Mouse (Mus musculus): ENCODE data around the gene Cdsn. TPM values are rescaled to one million over a fixed set of nuclear protein-coding genes. Genes with fewer than 3 reads are reported as not detected.
A peak's percentile ranks its signal among the peaks of the same experiment; 100 is the strongest.

Gene Cdsn
- polyA plus RNA-seq, 1 experiment from 2014 or later: not detected

- H3K9me3 ChIP-seq (replicated peaks): no peaks in the 10 kb centered on the region; the same call in 1 of the 2 replicates
- H3K27me3 ChIP-seq (replicated peaks): 0 out of 2 replicates have a peak, but pooled peaks cover 3% of the 10 kb centered on the region
- no peak overlapping the region for H3K4me2 ChIP-seq
- no peaks in the 10 kb centered on the region for H3K36me3 ChIP-seq
- no peak overlapping the region for H3K4me3 ChIP-seq
- no peak overlapping the region for H3K9ac ChIP-seq
- H3K27ac ChIP-seq: no peak overlapping the region
- H3K4me1 ChIP-seq: no peaks in the 10 kb centered on the region
- ATAC-seq: no peak
- WGBS (ENCODE audit: insufficient replicate concordance): 77% methylated on average over 13 of the region's 13 CpGs
These were observed 4.3 kb downstream of the Cdsn start for GRCm38 (mm10) chr17:35556186-35556765.

- Histone ChIP-seq H3K27ac (no peak overlapping the region), H3K9ac (no peak overlapping the region), H3K4me3 (no peak overlapping the region), H3K36me3 (no peaks in the 10 kb centered on the region), H3K27me3 (replicated peaks) (no peaks in the 10 kb centered on the region), H3K9me3 (replicated peaks) (no peaks in the 10 kb centered on the region; the same call in 1 of the 2 replicates), H3K4me2 (no peak overlapping the region), H3K4me1 (no peaks in the 10 kb centered on the region)
- no peak for ATAC-seq
- 35% methylated on average over 5 of the region's 5 CpGs for WGBS (ENCODE audit: insufficient replicate concordance)
These were observed 4.9 kb downstream of the Cdsn start for GRCm38 (mm10) chr17:35556812-35557211.

- no peak overlapping the region for H3K9ac ChIP-seq
- no peaks in the 10 kb centered on the region; the same call in 1 of the 2 replicates for H3K9me3 ChIP-seq (replicated peaks)
- no peak overlapping the region for H3K27ac ChIP-seq
These were observed 5.4 kb downstream of the Cdsn start for GRCm38 (mm10) chr17:35557351-35557750.

GRCm38 (mm10) chr17:35558216-35558615 lies 6.3 kb downstream of the Cdsn start:
- Histone ChIP-seq H3K27me3 (replicated peaks) (no peaks in the 10 kb centered on the region), H3K9me3 (replicated peaks) (no peaks in the 10 kb centered on the region; the same call in 1 of the 2 replicates), H3K4me1 (no peaks in the 10 kb centered on the region), H3K36me3 (no peaks in the 10 kb centered on the region), H3K4me2 (no peak overlapping the region), H3K9ac (no peak overlapping the region), H3K4me3 (no peak overlapping the region), H3K27ac (no peak overlapping the region)
- ATAC-seq: no peak
- WGBS (ENCODE audit: insufficient replicate concordance): 39% methylated on average over 8 of the region's 8 CpGs

More at GRCm38 (mm10) chr17:35557351-35557750, 5.4 kb downstream of the Cdsn start:
- Histone ChIP-seq H3K4me3 (no peak overlapping the region), H3K4me1 (no peaks in the 10 kb centered on the region), H3K27me3 (replicated peaks) (no peaks in the 10 kb centered on the region), H3K4me2 (no peak overlapping the region), H3K36me3 (no peaks in the 10 kb centered on the region)
- no peak for ATAC-seq
- WGBS (ENCODE audit: insufficient replicate concordance): 62% methylated on average over 9 of the region's 9 CpGs

GRCm38 (mm10) chr17:35567150-35567549 lies 15.2 kb downstream of the Cdsn start, which contains the start of gene 2300002M23Rik:
TSS of gene 2300002M23Rik (plus strand) at chr17:35567450.
- H3K27ac ChIP-seq: no peak within 1 kb of the TSS
- no peak within 1 kb of the TSS for H3K4me3 ChIP-seq
- H3K4me1 ChIP-seq: no peaks in the 10 kb centered on the region
- H3K27me3 ChIP-seq (replicated peaks): peaks cover 47% of the 10 kb centered on the region
- H3K4me2 ChIP-seq: no peak within 1 kb of the TSS
- ATAC-seq: no peak
- H3K9me3 ChIP-seq (replicated peaks): 0 out of 2 replicates have a peak, but pooled peaks cover 3% of the 10 kb centered on the region
- WGBS (ENCODE audit: insufficient replicate concordance): 32% methylated on average over 3 of the region's 3 CpGs
- no peaks in the 10 kb centered on the region for H3K36me3 ChIP-seq
- no peak within 1 kb of the TSS for H3K9ac ChIP-seq

- no peak overlapping the region for H3K4me3 ChIP-seq
- H3K27me3 ChIP-seq (replicated peaks): peaks cover 47% of the 10 kb centered on the region
- no peak overlapping the region for H3K4me2 ChIP-seq
- no peak overlapping the region for H3K27ac ChIP-seq
- no peak overlapping the region for H3K9ac ChIP-seq
- ATAC-seq: no peak
- no peaks in the 10 kb centered on the region for H3K36me3 ChIP-seq
- 20% methylated on average over 9 of the region's 9 CpGs for WGBS (ENCODE audit: insufficient replicate concordance)
- H3K9me3 ChIP-seq (replicated peaks): 0 out of 2 replicates have a peak, but pooled peaks cover 3% of the 10 kb centered on the region
- H3K4me1 ChIP-seq: no peaks in the 10 kb centered on the region
These were observed 15.8 kb downstream of the Cdsn start for GRCm38 (mm10) chr17:35567767-35568166.

- no peak for ATAC-seq
- Histone ChIP-seq H3K4me3 (no peak overlapping the region), H3K9me3 (replicated peaks) (0 out of 2 replicates have a peak, but pooled peaks cover 3% of the 10 kb centered on the region), H3K27me3 (replicated peaks) (peaks cover 56% of the 10 kb centered on the region), H3K27ac (no peak overlapping the region), H3K4me2 (peak overlapping the region; percentile 10; the same call in 1 of the 2 replicates), H3K4me1 (no peaks in the 10 kb centered on the region), H3K36me3 (no peaks in the 10 kb centered on the region), H3K9ac (no peak overlapping the region)
- WGBS (ENCODE audit: insufficient replicate concordance): 5% methylated on average over 28 of the region's 28 CpGs
These were observed 17.4 kb downstream of the Cdsn start for GRCm38 (mm10) chr17:35569091-35569944.

- Histone ChIP-seq H3K4me3 (no peak overlapping the region), H3K36me3 (no peaks in the 10 kb centered on the region), H3K9ac (no peak overlapping the region), H3K9me3 (replicated peaks) (0 out of 2 replicates have a peak, but pooled peaks cover 3% of the 10 kb centered on the region), H3K27ac (no peak overlapping the region), H3K4me2 (no peak overlapping the region), H3K4me1 (no peaks in the 10 kb centered on the region), H3K27me3 (replicated peaks) (peaks cover 65% of the 10 kb centered on the region)
- 72% methylated on average over 14 of the region's 14 CpGs for WGBS (ENCODE audit: insufficient replicate concordance)
- ATAC-seq: no peak
These were observed 18.9 kb downstream of the Cdsn start for GRCm38 (mm10) chr17:35570836-35571235.

- H3K9me3 ChIP-seq (replicated peaks): 0 out of 2 replicates have a peak, but pooled peaks cover 3% of the 10 kb centered on the region
- H3K9ac ChIP-seq: no peak overlapping the region
- H3K27ac ChIP-seq: no peak overlapping the region
- ATAC-seq: no peak
- 80% methylated on average over 7 of the region's 7 CpGs for WGBS (ENCODE audit: insufficient replicate concordance)
- H3K4me3 ChIP-seq: no peak overlapping the region
- H3K27me3 ChIP-seq (replicated peaks): peaks cover 70% of the 10 kb centered on the region
- H3K4me2 ChIP-seq: no peak overlapping the region
- H3K36me3 ChIP-seq: no peaks in the 10 kb centered on the region
- no peaks in the 10 kb centered on the region for H3K4me1 ChIP-seq
These were observed 19.5 kb downstream of the Cdsn start for GRCm38 (mm10) chr17:35571477-35571876.

GRCm38 (mm10) chr17:35578211-35578610 lies 26.3 kb downstream of the Cdsn start:
- no peak for ATAC-seq

GRCm38 (mm10) chr17:35582900-35583299 lies 31.0 kb downstream of the Cdsn start:
- Histone ChIP-seq H3K9ac (no peak overlapping the region), H3K27me3 (replicated peaks) (0 out of 2 replicates have a peak, but pooled peaks cover 8% of the 10 kb centered on the region), H3K4me1 (no peaks in the 10 kb centered on the region), H3K36me3 (no peaks in the 10 kb centered on the region), H3K4me3 (no peak overlapping the region), H3K9me3 (replicated peaks) (no peaks in the 10 kb centered on the region), H3K27ac (no peak overlapping the region), H3K4me2 (no peak overlapping the region)
- WGBS (ENCODE audit: insufficient replicate concordance): 71% methylated on average over 1 of the region's 1 CpGs
- ATAC-seq: no peak

More at GRCm38 (mm10) chr17:35578211-35578610, 26.3 kb downstream of the Cdsn start:
- H3K4me3 ChIP-seq: no peak overlapping the region
- WGBS (ENCODE audit: insufficient replicate concordance): 18% methylated on average over 6 of the region's 6 CpGs
- H3K9ac ChIP-seq: no peak overlapping the region
- H3K27ac ChIP-seq: no peak overlapping the region
- H3K4me1 ChIP-seq: no peaks in the 10 kb centered on the region
- peaks cover 37% of the 10 kb centered on the region for H3K27me3 ChIP-seq (replicated peaks)
- no peaks in the 10 kb centered on the region for H3K9me3 ChIP-seq (replicated peaks)
- H3K36me3 ChIP-seq: no peaks in the 10 kb centered on the region
- no peak overlapping the region for H3K4me2 ChIP-seq
